Mouse (Mus musculus): ENCODE measurements around the gene Cpeb3.
"Not testable (repeated sequence)": the region's sequence is repeated elsewhere in the genome, so short reads cannot be mapped to it uniquely, and the experiment has no call there.

Cpeb3 gene

GRCm38 (mm10) chr19:37206641-37207302, 1.6 kb downstream of the Cpeb3 start:
- DNase-seq (ENCODE audit: low read depth): no peak

GRCm38 (mm10) chr19:37205155-37205554, 3.2 kb downstream of the Cpeb3 start:
- not testable (repeated sequence) for DNase-seq (ENCODE audit: low read depth)

GRCm38 (mm10) chr19:37203371-37203770, 5.0 kb downstream of the Cpeb3 start:
- DNase-seq (ENCODE audit: low read depth): no peak

- DNase-seq (ENCODE audit: low read depth): no peak
Observed at GRCm38 (mm10) chr19:37199889-37200288, 8.5 kb downstream of the Cpeb3 start.

GRCm38 (mm10) chr19:37198165-37198880, 10.1 kb downstream of the Cpeb3 start:
- DNase-seq (ENCODE audit: low read depth): no peak

- peak; percentile 56 for DNase-seq (ENCODE audit: low read depth)
Observed at GRCm38 (mm10) chr19:37192475-37193058, 15.8 kb downstream of the Cpeb3 start.

GRCm38 (mm10) chr19:37188366-37188948, 19.9 kb downstream of the Cpeb3 start:
- DNase-seq (ENCODE audit: low read depth): no peak

GRCm38 (mm10) chr19:37177819-37178708, 30.3 kb downstream of the Cpeb3 start:
- DNase-seq (ENCODE audit: low read depth): peak; percentile 54

- no peak for DNase-seq (ENCODE audit: low read depth)
Observed at GRCm38 (mm10) chr19:37176879-37177462, 31.4 kb downstream of the Cpeb3 start.

GRCm38 (mm10) chr19:37175919-37176318, 32.5 kb downstream of the Cpeb3 start:
- no peak for DNase-seq (ENCODE audit: low read depth)

- no peak for DNase-seq (ENCODE audit: low read depth)
Observed at GRCm38 (mm10) chr19:37175436-37175805, 33.0 kb downstream of the Cpeb3 start.

- no peak for DNase-seq (ENCODE audit: low read depth)
Observed at GRCm38 (mm10) chr19:37174716-37175435, 33.5 kb downstream of the Cpeb3 start.

- no peak for DNase-seq (ENCODE audit: low read depth)
Observed at GRCm38 (mm10) chr19:37174116-37174715, 34.2 kb downstream of the Cpeb3 start.

GRCm38 (mm10) chr19:37173331-37174115, 34.9 kb downstream of the Cpeb3 start:
- DNase-seq (ENCODE audit: low read depth): no peak

- DNase-seq (ENCODE audit: low read depth): no peak
Observed at GRCm38 (mm10) chr19:37172566-37173130, 35.8 kb downstream of the Cpeb3 start.

GRCm38 (mm10) chr19:37172096-37172495, 36.3 kb downstream of the Cpeb3 start:
- no peak for DNase-seq (ENCODE audit: low read depth)

GRCm38 (mm10) chr19:37156770-37157336, 51.5 kb downstream of the Cpeb3 start:
- no peak for DNase-seq (ENCODE audit: low read depth)

GRCm38 (mm10) chr19:37156040-37156439, 52.4 kb downstream of the Cpeb3 start:
- no peak for DNase-seq (ENCODE audit: low read depth)

GRCm38 (mm10) chr19:37147145-37147544, 61.3 kb downstream of the Cpeb3 start:
- no peak for DNase-seq (ENCODE audit: low read depth)

Measured in fibroblast of lung, adult 2 months (primary cell).